Mouse (Mus musculus) T-cell, adult 66 days (primary cell): ENCODE data around the gene Smoc1. TPM values are rescaled to one million over a fixed set of nuclear protein-coding genes. Genes with fewer than 3 reads are reported as not detected.

Source experiments
- total RNA-seq, 2 experiments: library from RNA; stranded (reverse); gene quantifications; 3 replicates in 1 of 2; 4 replicates in 1 of 2; pipeline ENCODE4 v1.2.4; 2023

The Smoc1 gene
- total RNA-seq = under 1 TPM in 1 of 2 experiments, not detected in 1; 0.33 TPM

GRCm38 (mm10) chr12:81026277-81026994, at the start of gene Smoc1:
Gene Smoc1 (plus strand): TSS chr12:81026808.

Other genes with a start within 250 kb of the Smoc1 start
- gene Susd6, start 236.3 kb upstream of the Smoc1 start, total RNA-seq = 100 to 1,000 TPM; 126 to 129 TPM
- gene Srsf5, start 81.3 kb upstream of the Smoc1 start, total RNA-seq = 1,000 to 10,000 TPM; 1,204 to 1,392 TPM
- gene Slc10a1, start 58.1 kb upstream of the Smoc1 start, total RNA-seq = not detected